Mouse (Mus musculus) midbrain, postnatal 0 days (tissue): ENCODE data around the gene Cyp2u1. TPM values are rescaled to one million over a fixed set of nuclear protein-coding genes. Genes with fewer than 3 reads are reported as not detected.
A peak's percentile ranks its signal among the peaks of the same experiment; 100 is the strongest.

Experiments used
- ATAC-seq: fragments of 200-750 bp; cut with Nextera tagmentation; 2 replicates; pipeline ENCODE4 v1.8.0; 2017; ENCODE audit warnings: moderate number of reproducible peaks, mild to moderate bottlenecking, moderate TSS enrichment, moderate library complexity; ENCODE audit not compliant: low FRiP score
- DNase-seq: peaks from one replicate; pipeline ENCODE4 v3.0.0-alpha.2; 2015; ENCODE audit warnings: low spot score
- H3K27ac ChIP-seq: fragments of 300-500 bp; sonication (generic); 2 replicates; pipeline ENCODE4 v1.5.1; 2014; ENCODE audit warnings: low read depth, mild to moderate bottlenecking, low read length, mixed read lengths
- H3K27me3 ChIP-seq: fragments of 300-500 bp; sonication (generic); 2 replicates; pipeline ENCODE4 v1.6.1; 2014; ENCODE audit warnings: low read length, control low read depth, mixed read lengths; ENCODE audit not compliant: insufficient read depth
- H3K36me3 ChIP-seq: fragments of 300-500 bp; sonication (generic); 2 replicates; pipeline ENCODE4 v1.6.1; 2014; ENCODE audit warnings: low read length, control low read depth, mixed read lengths; ENCODE audit not compliant: insufficient read depth
- H3K4me1 ChIP-seq: fragments of 300-500 bp; sonication (generic); 2 replicates; pipeline ENCODE4 v1.6.1; 2014; ENCODE audit warnings: mild to moderate bottlenecking, control low read depth, antibody characterized with exemption, low read length, mixed read lengths; ENCODE audit not compliant: insufficient read depth
- H3K4me2 ChIP-seq: fragments of 300-500 bp; sonication (generic); 2 replicates; pipeline ENCODE4 v1.6.1; 2014; ENCODE audit warnings: low read depth, mild to moderate bottlenecking, low read length, mixed read lengths; ENCODE audit not compliant: poor library complexity, severe bottlenecking
- H3K4me3 ChIP-seq: fragments of 300-500 bp; sonication (generic); 2 replicates; pipeline ENCODE4 v1.5.1; 2014; ENCODE audit warnings: low read depth, mild to moderate bottlenecking, low read length, moderate library complexity
- H3K9ac ChIP-seq: fragments of 300-500 bp; sonication (generic); replicated peaks from 2 replicates; pipeline ENCODE4 v1.6.1; 2014; ENCODE audit warnings: mild to moderate bottlenecking, low read length, moderate library complexity, mixed read lengths; ENCODE audit not compliant: poor library complexity, severe bottlenecking
- H3K9me3 ChIP-seq: fragments of 300-500 bp; sonication (generic); 2 replicates; pipeline ENCODE4 v1.6.1; 2016; ENCODE audit warnings: low read length, control low read depth
- CTCF ChIP-seq: IDR thresholded peaks from 2 replicates; pipeline ENCODE4 v1.5.1; 2016; ENCODE audit warnings: antibody characterized with exemption, mild to moderate bottlenecking
- WGBS: fragments of 180-500 bp; shearing (Covaris S2); extraction: QIAGEN DNeasy Blood & Tissue Kit; methylation state at CpG from one replicate; pipeline ENCODE4 v1.1.7; 2014; 5-methylcytosine and 5-hydroxymethylcytosine counted together
- polyA plus RNA-seq: library from polyadenylated mRNA; unstranded; fragments of >200 nt; fragmentation: Nextera tagmentation; extraction: Ambion mirVana; gene quantifications from 2 replicates; pipeline ENCODE4 v1.2.1, GENCODE M21; 2015
- total RNA-seq: library from RNA; depleted of rRNA; stranded (reverse); fragments of >200 nt; gene quantifications from 2 replicates; pipeline ENCODE4 v1.2.3, GENCODE M21; 2014

Gene Cyp2u1
- total and polyA plus RNA-seq, 2 experiments from 2014 or later: 14.3 to 15.2 TPM

- TF ChIP-seq CTCF: peak; percentile 26
- 8% methylated on average over 8 of the region's 8 CpGs for WGBS
- Histone ChIP-seq H3K9me3 (no peaks in the 10 kb centered on the region), H3K4me3 (peak overlapping the region; percentile 69), H3K4me2 (peak overlapping the region; percentile 85), H3K36me3 (no peaks in the 10 kb centered on the region), H3K9ac (no peak overlapping the region; the same call in 1 of the 2 replicates), H3K4me1 (0 out of 2 replicates have a peak, but pooled peaks cover 5% of the 10 kb centered on the region), H3K27me3 (no peaks in the 10 kb centered on the region), H3K27ac (no peak overlapping the region)
- no peak; the same call in 1 of the 2 replicates for ATAC-seq
- DNase-seq: no peak
These were observed 31.9 kb downstream of the Cyp2u1 start for GRCm38 (mm10) chr3:131271157-131271556.

- Histone ChIP-seq H3K9ac (no peak overlapping the region), H3K27ac (no peak overlapping the region), H3K4me1 (0 out of 2 replicates have a peak, but pooled peaks cover 5% of the 10 kb centered on the region), H3K4me3 (no peak overlapping the region), H3K36me3 (no peaks in the 10 kb centered on the region), H3K9me3 (no peaks in the 10 kb centered on the region), H3K4me2 (0 out of 2 replicates have a peak overlapping the region, but pooled peaks have one; percentile 85), H3K27me3 (no peaks in the 10 kb centered on the region)
- no peak for TF ChIP-seq CTCF
- 20% methylated on average over 6 of the region's 6 CpGs for WGBS
- ATAC-seq: no peak
- DNase-seq: no peak
These were observed 32.6 kb downstream of the Cyp2u1 start for GRCm38 (mm10) chr3:131270381-131270780.

- ATAC-seq (no peak), DNase-seq (no peak)
- H3K27me3 ChIP-seq: no peaks in the 10 kb centered on the region
- no peak overlapping the region for H3K4me2 ChIP-seq
- no peaks in the 10 kb centered on the region for H3K36me3 ChIP-seq
- no peak overlapping the region for H3K4me3 ChIP-seq
- H3K9ac ChIP-seq: no peak overlapping the region
- H3K4me1 ChIP-seq: 0 out of 2 replicates have a peak, but pooled peaks cover 4% of the 10 kb centered on the region
- H3K27ac ChIP-seq: no peak overlapping the region
- no peaks in the 10 kb centered on the region for H3K9me3 ChIP-seq
- no peak for TF ChIP-seq CTCF
- WGBS: 88% methylated on average over 3 of the region's 3 CpGs
These were observed 36.5 kb downstream of the Cyp2u1 start for GRCm38 (mm10) chr3:131266366-131267050.

GRCm38 (mm10) chr3:131265516-131265915 is 37.5 kb downstream of the Cyp2u1 start:
- no peak for ATAC-seq
- Histone ChIP-seq H3K27me3 (no peaks in the 10 kb centered on the region), H3K4me2 (no peak overlapping the region), H3K4me3 (no peak overlapping the region), H3K36me3 (no peaks in the 10 kb centered on the region), H3K27ac (no peak overlapping the region), H3K4me1 (no peaks in the 10 kb centered on the region), H3K9me3 (no peaks in the 10 kb centered on the region), H3K9ac (no peak overlapping the region)
- TF ChIP-seq CTCF: no peak
- 94% methylated on average over 8 of the region's 8 CpGs for WGBS
- no peak for DNase-seq

GRCm38 (mm10) chr3:131263766-131264486 is 39.1 kb downstream of the Cyp2u1 start:
- DNase-seq (no peak), ATAC-seq (no peak)
- no peak overlapping the region for H3K4me3 ChIP-seq
- no peak overlapping the region for H3K27ac ChIP-seq
- H3K4me2 ChIP-seq: no peak overlapping the region
- H3K9me3 ChIP-seq: no peaks in the 10 kb centered on the region
- H3K9ac ChIP-seq: no peak overlapping the region
- H3K27me3 ChIP-seq: no peaks in the 10 kb centered on the region
- 79% methylated on average over 15 of the region's 15 CpGs for WGBS
- no peaks in the 10 kb centered on the region for H3K36me3 ChIP-seq
- TF ChIP-seq CTCF: no peak
- no peaks in the 10 kb centered on the region for H3K4me1 ChIP-seq

- ATAC-seq: no peak
- 97% methylated on average over 6 of the region's 6 CpGs for WGBS
- DNase-seq: no peak
- no peak overlapping the region for H3K4me2 ChIP-seq
- no peak overlapping the region for H3K4me3 ChIP-seq
- H3K27ac ChIP-seq: no peak overlapping the region
- no peak overlapping the region for H3K9ac ChIP-seq
- H3K36me3 ChIP-seq: no peaks in the 10 kb centered on the region
- no peaks in the 10 kb centered on the region for H3K27me3 ChIP-seq
- H3K9me3 ChIP-seq: no peaks in the 10 kb centered on the region
- TF ChIP-seq CTCF: no peak
- H3K4me1 ChIP-seq: no peaks in the 10 kb centered on the region
These were observed 42.6 kb downstream of the Cyp2u1 start for GRCm38 (mm10) chr3:131260418-131260817.
